Mouse (Mus musculus) urinary bladder, postnatal 10 days (tissue): Measurements from ENCODE around the gene Gm47429.
"Not testable (repeated sequence)": the region's sequence is repeated elsewhere in the genome, so short reads cannot be mapped to it uniquely, and the experiment has no call there.

Source experiments
- DNase-seq: peaks from one replicate; pipeline ENCODE4 v3.0.0; 2022; ENCODE audit warnings: low spot score

Gene Gm47429

DNA sequence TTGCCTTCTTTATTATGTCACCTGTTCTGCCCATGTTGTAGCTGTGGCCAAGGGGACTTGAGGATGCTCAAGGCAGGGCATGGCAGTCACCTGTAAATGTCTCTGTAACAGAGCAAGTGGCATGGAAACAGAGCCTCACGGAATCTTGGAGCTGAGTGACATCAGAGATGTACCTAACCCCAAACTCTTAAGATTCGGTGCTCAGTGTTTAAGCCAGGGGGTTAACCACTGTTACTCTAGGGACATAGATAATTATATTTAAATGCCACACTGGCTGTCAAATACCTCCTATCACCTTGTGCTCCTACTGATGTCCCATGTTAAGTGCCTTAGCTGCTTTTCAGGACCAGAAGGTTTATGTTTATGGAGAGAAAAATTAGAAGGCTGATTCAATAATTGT is at the start of gene Gm47429:
Gene Gm47429 (minus strand): TSS at position 101 of the 400 bp plus-strand sequence.
- DNase-seq, result no peak

GRCm38 (mm10) chr13:50488510-50488909 is 44.8 kb upstream of the Gm47429 start:
- not testable (repeated sequence) for DNase-seq

GRCm38 (mm10) chr13:50467007-50467406 is 23.3 kb upstream of the Gm47429 start, which contains the start of gene Nutm2:
Gene Nutm2 (plus strand): TSS chr13:50467307.
- DNase-seq, result no peak

GRCm38 (mm10) chr13:50464621-50465562 is 21.2 kb upstream of the Gm47429 start:
- DNase-seq, result no peak

- not testable (repeated sequence) for DNase-seq
Observed at GRCm38 (mm10) chr13:50460433-50460832, 16.7 kb upstream of the Gm47429 start.

GRCm38 (mm10) chr13:50453426-50453825 is 9.7 kb upstream of the Gm47429 start:
- DNase-seq, result no peak

- not testable (repeated sequence) for DNase-seq
Observed at GRCm38 (mm10) chr13:50452266-50452665, 8.6 kb upstream of the Gm47429 start.

GRCm38 (mm10) chr13:50445261-50445660 is 1.5 kb upstream of the Gm47429 start:
- no peak for DNase-seq

- DNase-seq, result no peak
Observed at GRCm38 (mm10) chr13:50426686-50427085, 17.0 kb downstream of the Gm47429 start.

- no peak for DNase-seq
Observed at GRCm38 (mm10) chr13:50424517-50424916, 19.2 kb downstream of the Gm47429 start.

DNA sequence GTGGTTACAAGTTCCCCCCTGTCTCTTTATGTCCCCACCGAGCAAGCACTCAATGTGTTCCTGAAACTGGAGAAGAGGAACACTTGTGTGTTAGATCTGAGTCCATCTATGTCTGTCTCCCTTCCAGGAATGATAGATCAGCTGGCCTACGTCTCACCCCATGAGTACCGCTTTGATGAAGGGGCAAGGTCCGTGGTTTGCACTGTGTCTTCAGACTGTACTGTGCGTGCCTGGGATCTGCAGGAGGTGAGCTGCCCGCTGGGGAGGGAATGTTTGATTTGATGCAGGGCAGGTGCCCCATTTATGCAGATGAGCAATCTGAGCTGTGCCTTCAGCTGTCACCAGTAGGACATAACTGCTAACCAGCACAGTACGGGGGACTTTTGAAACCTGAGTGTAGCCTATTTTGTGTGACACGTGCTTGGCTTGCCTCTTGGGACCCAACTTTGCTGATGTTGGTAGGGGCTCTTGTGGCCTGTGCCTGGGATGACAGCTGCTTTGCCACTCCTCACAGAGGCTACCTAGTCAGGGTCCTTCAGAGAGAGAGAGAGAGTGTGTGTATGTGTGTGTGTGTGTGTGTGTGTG is 20.0 kb downstream of the Gm47429 start:
- DNase-seq, result no peak

GRCm38 (mm10) chr13:50418421-50418820 is 25.3 kb downstream of the Gm47429 start:
- DNase-seq, result no peak

GRCm38 (mm10) chr13:50417389-50418183 is 26.1 kb downstream of the Gm47429 start, which contains the start of gene Fbxw17:
Gene Fbxw17 (plus strand): TSS chr13:50417864.
- peak; percentile 14 for DNase-seq
